Mouse (Mus musculus) stomach, postnatal 0 days (tissue): ENCODE results near the gene Slc22a2. TPM values are rescaled to one million over a fixed set of nuclear protein-coding genes. Genes with fewer than 3 reads are reported as not detected.
"Not testable (repeated sequence)": the region's sequence is repeated elsewhere in the genome, so short reads cannot be mapped to it uniquely, and the experiment has no call there.

ENCODE experiments used
- ATAC-seq: fragments of 200-750 bp; cut with Nextera tagmentation; 2 replicates; pipeline ENCODE4 v1.8.0; 2017; ENCODE audit not compliant: low FRiP score, low TSS enrichment
- DNase-seq: peaks from one replicate; pipeline ENCODE4 v3.0.0-alpha.2; 2016; ENCODE audit warnings: low spot score
- H3K27ac ChIP-seq: fragments of 300-500 bp; sonication (generic); replicated peaks from 2 replicates; pipeline ENCODE4 v1.5.1; 2014; ENCODE audit warnings: mild to moderate bottlenecking, control low read depth
- H3K27me3 ChIP-seq: fragments of 300-500 bp; sonication (generic); 2 replicates; pipeline ENCODE4 v1.6.1; 2014; ENCODE audit warnings: low read length; ENCODE audit not compliant: control insufficient read depth, insufficient read depth
- H3K36me3 ChIP-seq: fragments of 300-500 bp; sonication (generic); 2 replicates; pipeline ENCODE4 v1.6.1; 2014; ENCODE audit warnings: low read length, mixed read lengths; ENCODE audit not compliant: control insufficient read depth, insufficient read depth
- H3K4me1 ChIP-seq: fragments of 300-500 bp; sonication (generic); replicated peaks from 2 replicates; pipeline ENCODE4 v1.6.1; 2014; ENCODE audit warnings: antibody characterized with exemption; ENCODE audit not compliant: control insufficient read depth, insufficient read depth
- H3K4me2 ChIP-seq: fragments of 300-500 bp; sonication (generic); replicated peaks from 2 replicates; pipeline ENCODE4 v1.6.1; 2014; ENCODE audit warnings: low read depth, mild to moderate bottlenecking, control low read depth, moderate library complexity
- H3K4me3 ChIP-seq: fragments of 300-500 bp; sonication (generic); 2 replicates; pipeline ENCODE4 v1.5.1; 2014; ENCODE audit warnings: low read depth, low read length, control low read depth
- H3K9ac ChIP-seq: fragments of 300-500 bp; sonication (generic); 2 replicates; pipeline ENCODE4 v1.6.1; 2014; ENCODE audit warnings: mild to moderate bottlenecking, low read length, control low read depth, mixed read lengths
- H3K9me3 ChIP-seq: fragments of 300-500 bp; sonication (generic); 2 replicates; pipeline ENCODE4 v1.6.1; 2016; ENCODE audit warnings: low read length; ENCODE audit not compliant: control insufficient read depth
- CTCF ChIP-seq: IDR thresholded peaks from 2 replicates; pipeline ENCODE4 v1.5.1; 2016; ENCODE audit warnings: antibody characterized with exemption, low read depth, mild to moderate bottlenecking, moderate library complexity
- EP300 ChIP-seq: optimal IDR thresholded peaks from 2 replicates; pipeline ENCODE3; 2016; ENCODE audit warnings: antibody characterized with exemption
- WGBS: fragments of 180-500 bp; shearing (Covaris S2); extraction: QIAGEN DNeasy Blood & Tissue Kit; methylation state at CpG from one replicate; pipeline ENCODE4 v1.1.7; 2014; 5-methylcytosine and 5-hydroxymethylcytosine counted together
- polyA plus RNA-seq: library from polyadenylated mRNA; unstranded; fragments of >200 nt; fragmentation: Nextera tagmentation; extraction: Ambion mirVana; gene quantifications from 2 replicates; pipeline ENCODE4 v1.2.1, GENCODE M21; 2015

Gene Slc22a2
- not detected in 2 replicates for polyA plus RNA-seq

DNA sequence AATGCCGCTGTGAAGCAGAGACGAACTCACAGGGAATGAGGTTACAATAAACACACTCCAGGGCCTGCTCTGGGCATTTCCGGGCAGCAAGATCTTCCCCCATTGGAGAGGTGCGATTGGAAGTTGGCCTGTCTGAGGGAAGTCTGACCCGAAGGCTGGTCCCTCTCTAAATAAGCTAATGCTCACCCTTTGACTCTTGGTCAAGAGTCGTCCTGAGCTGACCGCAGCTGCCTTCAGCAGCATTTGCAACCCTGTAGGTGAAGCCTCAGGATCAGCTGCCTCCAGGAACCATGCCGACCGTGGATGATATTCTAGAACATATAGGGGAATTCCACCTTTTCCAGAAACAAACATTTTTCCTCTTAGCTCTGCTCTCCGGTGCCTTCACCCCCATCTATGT, at the start of gene Slc22a2:
TSS of gene Slc22a2 (plus strand) at position 142 of the 400 bp plus-strand sequence.
- no peaks in the 10 kb centered on the region for H3K27me3 ChIP-seq
- H3K4me2 ChIP-seq: no peak within 1 kb of the TSS
- H3K4me3 ChIP-seq: no peak within 1 kb of the TSS
- H3K9ac ChIP-seq: no peak within 1 kb of the TSS
- no peak for TF ChIP-seq EP300
- TF ChIP-seq CTCF: no peak
- no peak for DNase-seq
- no peak within 1 kb of the TSS for H3K27ac ChIP-seq
- H3K36me3 ChIP-seq: no peaks in the 10 kb centered on the region
- no peaks in the 10 kb centered on the region for H3K9me3 ChIP-seq
- H3K4me1 ChIP-seq: no peaks in the 10 kb centered on the region
- ATAC-seq: no peak
- WGBS: 53% methylated on average over 10 of the region's 10 CpGs

GRCm38 (mm10) chr17:12534353-12535145, 49.4 kb upstream of the Slc22a2 start:
- 35% methylated on average over 13 of the region's 13 CpGs for WGBS
- no peaks in the 10 kb centered on the region for H3K27me3 ChIP-seq
- no peaks in the 10 kb centered on the region for H3K4me1 ChIP-seq
- H3K36me3 ChIP-seq: no peaks in the 10 kb centered on the region
- no peak overlapping the region for H3K27ac ChIP-seq
- H3K9me3 ChIP-seq: no peaks in the 10 kb centered on the region
- H3K4me3 ChIP-seq: no peak overlapping the region
- DNase-seq (peak; percentile 69), ATAC-seq (0 out of 2 replicates have a peak, but pooled peaks have one; percentile 51)
- H3K9ac ChIP-seq: no peak overlapping the region
- no peak for TF ChIP-seq EP300
- TF ChIP-seq CTCF: peak; percentile 92
- H3K4me2 ChIP-seq: no peak overlapping the region

DNA sequence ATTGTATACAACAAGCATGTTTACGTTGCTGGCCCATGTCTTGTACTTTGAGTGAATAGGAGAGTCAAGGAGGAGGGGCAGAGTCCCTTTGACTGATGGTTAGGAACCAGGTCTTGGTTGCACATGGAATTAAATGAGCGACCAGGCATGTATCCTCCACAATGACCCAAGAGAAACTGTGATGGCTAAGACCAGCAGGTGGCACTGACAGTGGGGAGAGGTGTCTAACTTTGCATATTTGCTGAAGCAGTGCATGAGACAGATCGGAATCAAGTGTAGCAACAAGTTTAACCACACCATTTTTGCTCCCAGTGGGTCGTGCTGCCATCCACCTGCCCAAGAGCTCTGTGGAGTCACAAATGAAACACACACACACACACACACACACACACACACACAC, 21.7 kb upstream of the Slc22a2 start:
- whole genome bisulfite sequencing: 76% methylated on average over 4 of the region's 4 CpGs
- ATAC-seq (no peak), DNase-seq (no peak)
- Histone ChIP-seq H3K36me3 (no peaks in the 10 kb centered on the region), H3K27me3 (no peaks in the 10 kb centered on the region), H3K9ac (no peak overlapping the region), H3K4me1 (no peaks in the 10 kb centered on the region), H3K9me3 (no peaks in the 10 kb centered on the region), H3K27ac (no peak overlapping the region), H3K4me3 (no peak overlapping the region), H3K4me2 (no peak overlapping the region)
- TF ChIP-seq EP300 (no peak), CTCF (peak; percentile 42; the same call in 1 of the 2 replicates)

DNA sequence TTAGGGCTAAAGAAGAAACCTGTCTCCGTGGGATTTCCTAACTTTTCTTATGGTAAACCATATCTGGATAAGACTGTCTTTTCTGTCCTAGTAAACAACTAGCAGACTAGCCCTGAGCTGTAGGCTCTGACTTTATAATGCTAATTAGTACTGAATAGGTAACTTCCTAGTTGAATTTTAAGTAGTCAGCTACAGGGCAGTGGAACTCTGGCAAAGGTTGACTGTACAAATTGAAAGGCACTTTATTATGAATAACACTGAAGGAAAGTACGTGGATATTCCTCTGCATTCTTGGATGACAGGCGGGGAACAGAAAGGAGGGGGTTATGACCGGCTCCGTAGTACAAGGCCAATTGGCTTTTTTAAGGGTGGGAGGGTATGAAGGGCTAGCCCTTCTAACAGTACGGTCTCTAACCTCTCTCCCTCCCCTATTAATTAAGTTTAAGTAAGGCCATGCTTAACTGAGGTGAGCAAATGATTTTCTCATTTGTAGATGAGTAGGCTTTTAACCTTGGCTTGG, 19.4 kb upstream of the Slc22a2 start:
- DNase-seq, H3K36me3 ChIP-seq, H3K4me1 ChIP-seq, H3K4me3 ChIP-seq, H3K4me2 ChIP-seq, H3K9me3 ChIP-seq, H3K9ac ChIP-seq, H3K27ac ChIP-seq, H3K27me3 ChIP-seq, ATAC-seq: not testable (repeated sequence)
- 50% methylated on average over 6 of the region's 6 CpGs for WGBS

DNA sequence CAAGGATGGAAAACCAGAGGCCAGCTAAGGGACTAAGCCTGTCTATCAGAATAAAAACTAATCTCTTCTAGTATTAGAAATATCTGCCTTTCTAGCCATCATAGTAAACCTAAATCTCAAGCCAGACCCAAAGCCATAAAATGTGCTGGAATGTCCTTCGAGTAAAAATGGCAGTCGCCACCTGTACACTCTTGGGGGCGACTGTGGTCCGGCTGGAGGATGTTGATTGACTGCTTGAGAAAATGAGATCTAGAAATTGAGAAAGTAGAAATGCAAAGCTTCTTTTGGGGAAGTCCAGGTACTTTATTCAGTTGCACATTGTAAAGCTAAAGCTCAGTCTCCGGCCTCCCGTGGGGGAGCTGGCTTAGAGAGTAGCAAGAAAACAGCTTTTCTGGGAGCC, 18.5 kb upstream of the Slc22a2 start:
- no peaks in the 10 kb centered on the region for H3K4me1 ChIP-seq

DNA sequence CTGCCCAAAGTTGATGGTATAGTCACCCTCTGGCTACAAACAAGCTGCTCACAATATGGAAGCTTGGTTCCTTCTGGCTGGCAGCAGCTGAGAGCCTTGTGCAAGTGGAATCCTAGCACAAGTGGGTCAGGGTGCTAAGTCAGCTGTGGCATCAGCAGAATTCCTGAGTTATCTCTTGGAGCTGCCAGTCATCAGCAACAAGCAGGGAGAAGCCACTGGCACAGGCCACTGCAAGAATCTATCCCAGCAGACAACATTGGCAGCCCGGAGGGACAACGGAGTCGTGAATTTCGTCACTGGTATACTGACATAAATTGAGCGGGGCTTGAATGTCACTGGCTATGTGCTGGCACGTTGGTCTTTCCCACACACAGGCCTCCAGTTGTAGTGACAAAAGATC, 12.6 kb upstream of the Slc22a2 start:
- Histone ChIP-seq H3K4me3 (no peak overlapping the region), H3K4me1 (no peaks in the 10 kb centered on the region), H3K9ac (no peak overlapping the region), H3K27me3 (no peaks in the 10 kb centered on the region), H3K9me3 (no peaks in the 10 kb centered on the region), H3K4me2 (no peak overlapping the region), H3K36me3 (no peaks in the 10 kb centered on the region), H3K27ac (no peak overlapping the region)
- DNase-seq (no peak), ATAC-seq (no peak)
- 72% methylated on average over 6 of the region's 6 CpGs for WGBS
- TF ChIP-seq CTCF: no peak
- no peak for TF ChIP-seq EP300

More for the DNA sequence above, 18.5 kb upstream of the Slc22a2 start:
- Histone ChIP-seq H3K27ac (no peak overlapping the region), H3K4me3 (no peak overlapping the region), H3K9me3 (no peaks in the 10 kb centered on the region), H3K9ac (no peak overlapping the region), H3K4me2 (no peak overlapping the region), H3K36me3 (no peaks in the 10 kb centered on the region), H3K27me3 (no peaks in the 10 kb centered on the region)
- no peak for ATAC-seq
- TF ChIP-seq EP300 (no peak), CTCF (no peak)
- 90% methylated on average over 6 of the region's 6 CpGs for WGBS
- DNase-seq: no peak
